Mouse (Mus musculus) intestine, embryonic 15.5 days (tissue): ENCODE data around the gene Zfp512. TPM values are rescaled to one million over a fixed set of nuclear protein-coding genes. Genes with fewer than 3 reads are reported as not detected.
A peak's percentile ranks its signal among the peaks of the same experiment; 100 is the strongest.
"Not testable (repeated sequence)": the region's sequence is repeated elsewhere in the genome, so short reads cannot be mapped to it uniquely, and the experiment has no call there.

ENCODE experiments used
- ATAC-seq: fragments of 200-750 bp; cut with Nextera tagmentation; 2 replicates; pipeline ENCODE4 v1.8.0; 2017; ENCODE audit warnings: moderate TSS enrichment, moderate library complexity
- H3K27ac ChIP-seq: fragments of 300-500 bp; sonication (generic); 2 replicates; pipeline ENCODE4 v1.5.1; 2015; ENCODE audit warnings: mild to moderate bottlenecking, inconsistent platforms
- H3K27me3 ChIP-seq: fragments of 300-500 bp; sonication (generic); replicated peaks from 2 replicates; pipeline ENCODE4 v1.6.1; 2015; ENCODE audit warnings: inconsistent platforms
- H3K36me3 ChIP-seq: fragments of 300-500 bp; sonication (generic); 2 replicates; pipeline ENCODE4 v1.6.1; 2015; ENCODE audit warnings: inconsistent platforms
- H3K4me1 ChIP-seq: fragments of 300-500 bp; sonication (generic); replicated peaks from 2 replicates; pipeline ENCODE4 v1.6.1; 2015; ENCODE audit warnings: inconsistent platforms
- H3K4me2 ChIP-seq: fragments of 300-500 bp; sonication (generic); replicated peaks from 2 replicates; pipeline ENCODE4 v1.6.1; 2015; ENCODE audit warnings: mild to moderate bottlenecking, inconsistent platforms
- H3K4me3 ChIP-seq: fragments of 300-500 bp; sonication (generic); replicated peaks from 2 replicates; pipeline ENCODE4 v1.5.1; 2015; ENCODE audit warnings: inconsistent platforms
- H3K9ac ChIP-seq: fragments of 300-500 bp; sonication (generic); 2 replicates; pipeline ENCODE4 v1.6.1; 2015; ENCODE audit warnings: inconsistent platforms
- H3K9me3 ChIP-seq: fragments of 300-500 bp; sonication (generic); 2 replicates; pipeline ENCODE4 v1.6.1; 2016; ENCODE audit warnings: inconsistent platforms
- WGBS: fragments of 180-500 bp; shearing (Covaris S2); methylation state at CpG from one replicate; pipeline ENCODE4 v1.1.7; 2015; 5-methylcytosine and 5-hydroxymethylcytosine counted together
- polyA plus RNA-seq: library from polyadenylated mRNA; unstranded; fragments of >200 nt; fragmentation: Nextera tagmentation; extraction: Ambion mirVana; gene quantifications from 2 replicates; pipeline ENCODE4 v1.2.1, GENCODE M21; 2015

The Zfp512 gene
- polyA plus RNA-seq, 1 experiment from 2014 or later = 37.6 TPM

DNA sequence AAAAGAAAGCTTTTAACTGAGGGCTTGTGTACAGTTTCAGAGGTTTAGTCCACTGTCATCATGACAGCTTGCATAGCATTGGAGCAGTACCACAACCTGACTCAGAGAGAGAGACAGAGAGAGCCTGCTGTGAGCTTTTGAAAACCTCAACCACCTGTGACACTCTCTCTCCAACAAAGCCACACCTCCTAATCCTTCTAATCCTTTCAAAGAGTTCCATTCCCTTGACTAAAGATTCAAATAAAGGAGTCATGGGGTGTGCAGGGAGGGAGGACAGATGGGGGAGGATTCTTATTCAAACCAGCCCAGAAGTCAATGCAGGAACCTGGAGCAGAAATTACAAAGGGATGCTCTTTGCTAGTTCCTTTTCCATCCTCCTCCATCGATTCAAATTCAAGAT lies 39.8 kb downstream of the Zfp512 start:
- Histone ChIP-seq H3K4me1 (peaks cover 5% of the 10 kb centered on the region; the same call in 1 of the 2 replicates), H3K36me3 (peaks cover 2% of the 10 kb centered on the region; the same call in 1 of the 2 replicates), H3K27ac (no peak overlapping the region), H3K27me3 (no peaks in the 10 kb centered on the region), H3K4me2 (no peak overlapping the region), H3K9ac (no peak overlapping the region), H3K9me3 (no peaks in the 10 kb centered on the region), H3K4me3 (no peak overlapping the region)
- ATAC-seq = no peak
- 75% methylated on average over 1 of the region's 1 CpGs for WGBS

- Histone ChIP-seq H3K4me2 (peak within 1 kb of the TSS; percentile 75), H3K4me3 (peak within 1 kb of the TSS; percentile 62), H3K9me3 (no peaks in the 10 kb centered on the region), H3K4me1 (peaks cover 5% of the 10 kb centered on the region; the same call in 1 of the 2 replicates), H3K9ac (peak within 1 kb of the TSS; percentile 67), H3K27me3 (no peaks in the 10 kb centered on the region), H3K27ac (no peak within 1 kb of the TSS), H3K36me3 (peaks cover 15% of the 10 kb centered on the region)
- peak; percentile 100 for ATAC-seq
- under 1% methylated on average over 49 of the region's 49 CpGs for WGBS
Measured at GRCm38 (mm10) chr5:31494513-31495297, 42.5 kb downstream of the Zfp512 start, which contains the start of gene Gpn1. Gene Gpn1 (plus strand): TSS chr5:31494741.

DNA sequence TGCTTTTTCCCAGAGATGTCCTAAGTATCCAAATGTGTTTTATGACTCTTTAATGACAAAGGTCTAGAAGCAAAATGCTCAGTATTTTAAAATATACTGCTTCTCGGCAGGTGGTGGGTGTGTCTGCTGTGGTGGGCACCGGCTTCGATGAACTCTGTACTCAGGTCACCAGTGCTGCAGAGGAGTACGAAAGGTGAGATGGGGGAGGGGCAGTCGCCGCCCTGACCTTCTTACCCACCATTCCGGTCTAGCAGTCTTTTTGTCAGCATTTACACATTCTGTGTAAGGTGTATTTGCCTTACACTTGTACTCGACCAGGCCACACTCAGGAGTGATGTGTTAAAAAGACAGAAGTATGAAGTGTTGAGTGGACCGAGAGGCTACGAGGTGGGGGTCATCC lies 52.6 kb downstream of the Zfp512 start:
- no peaks in the 10 kb centered on the region for H3K9me3 ChIP-seq
- no peak overlapping the region for H3K9ac ChIP-seq
- H3K4me3 ChIP-seq = no peak overlapping the region
- peaks cover 38% of the 10 kb centered on the region for H3K36me3 ChIP-seq
- WGBS = 80% methylated on average over 10 of the region's 10 CpGs
- H3K4me2 ChIP-seq = no peak overlapping the region
- H3K27me3 ChIP-seq = no peaks in the 10 kb centered on the region
- no peaks in the 10 kb centered on the region for H3K4me1 ChIP-seq
- H3K27ac ChIP-seq = no peak overlapping the region
- no peak for ATAC-seq

GRCm38 (mm10) chr5:31512481-31512880 lies 60.2 kb downstream of the Zfp512 start:
- H3K27ac ChIP-seq = no peak overlapping the region
- 81% methylated on average over 1 of the region's 1 CpGs for WGBS
- no peak overlapping the region for H3K9ac ChIP-seq
- no peak overlapping the region for H3K4me2 ChIP-seq
- ATAC-seq = no peak
- no peaks in the 10 kb centered on the region for H3K27me3 ChIP-seq
- no peaks in the 10 kb centered on the region for H3K4me1 ChIP-seq
- H3K9me3 ChIP-seq = no peaks in the 10 kb centered on the region
- no peak overlapping the region for H3K4me3 ChIP-seq
- peaks cover 22% of the 10 kb centered on the region for H3K36me3 ChIP-seq

DNA sequence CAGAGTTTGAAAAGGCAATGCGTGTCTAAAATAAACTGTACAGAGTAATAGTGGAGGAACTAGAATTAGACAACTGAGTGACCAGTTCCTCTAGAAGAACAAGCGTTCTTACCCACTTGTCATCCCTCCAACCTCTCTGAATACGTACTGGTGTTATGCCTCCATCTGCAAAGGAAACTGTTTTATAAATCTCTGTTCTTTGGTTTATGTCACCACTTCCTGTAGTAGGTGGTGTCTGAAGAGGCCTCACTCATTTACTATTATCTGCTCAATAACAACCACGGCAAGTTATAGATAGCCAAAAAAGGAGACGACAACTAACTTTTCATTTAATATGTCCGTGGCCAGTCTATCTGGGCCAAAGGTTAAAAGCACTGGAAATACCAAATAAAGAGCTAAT lies 68.3 kb downstream of the Zfp512 start:
- H3K4me1 ChIP-seq = peaks cover 2% of the 10 kb centered on the region; the same call in 1 of the 2 replicates
- H3K9me3 ChIP-seq = no peaks in the 10 kb centered on the region
- H3K4me3 ChIP-seq = no peak overlapping the region
- no peaks in the 10 kb centered on the region for H3K27me3 ChIP-seq
- no peak for ATAC-seq
- H3K36me3 ChIP-seq = peaks cover 30% of the 10 kb centered on the region
- H3K4me2 ChIP-seq = no peak overlapping the region
- no peak overlapping the region for H3K27ac ChIP-seq
- WGBS = 85% methylated on average over 6 of the region's 6 CpGs
- no peak overlapping the region for H3K9ac ChIP-seq

DNA sequence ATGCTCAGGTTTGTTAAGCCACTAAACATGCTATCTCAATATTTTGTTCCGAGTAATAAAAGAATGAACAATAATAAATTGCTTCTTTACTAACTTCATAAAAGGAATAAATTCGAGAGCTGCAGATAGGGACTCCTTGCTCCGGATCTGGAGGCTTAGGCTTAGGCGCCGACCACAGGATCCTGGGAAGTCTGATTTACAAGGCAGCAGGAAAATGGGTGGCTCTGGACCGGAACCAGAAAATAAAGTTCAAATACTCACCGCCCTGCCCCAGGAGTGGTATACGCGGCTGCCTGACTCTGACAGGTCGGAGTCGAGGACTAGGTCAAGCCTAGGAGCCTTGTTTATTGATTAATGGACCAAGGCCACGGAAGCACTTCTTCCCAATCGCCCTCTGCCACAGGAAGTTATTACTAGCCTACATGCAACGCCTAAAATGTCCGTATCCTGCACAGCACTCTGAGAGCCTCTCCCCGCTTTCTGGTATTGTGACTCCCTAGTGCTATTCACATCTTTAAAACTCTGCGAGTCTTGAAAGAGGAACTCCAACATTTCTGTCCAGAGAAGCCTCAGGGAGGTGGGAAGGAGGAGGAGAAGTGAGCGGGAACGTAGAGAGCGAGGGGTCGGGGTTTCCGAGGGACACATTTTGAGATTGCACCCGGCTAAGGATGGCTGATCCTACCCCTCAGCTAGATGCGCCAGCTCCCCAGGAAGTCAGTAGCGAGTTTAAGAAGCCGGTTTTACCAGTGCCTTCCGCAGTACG lies 74.3 kb downstream of the Zfp512 start, which contains the start of gene Slc4a1ap:
Gene Slc4a1ap (plus strand): TSS at position 642 of the 763 bp plus-strand sequence.
- Histone ChIP-seq H3K4me3 (peak within 1 kb of the TSS; percentile 96), H3K4me2 (peak within 1 kb of the TSS; percentile 91), H3K4me1 (peaks cover 9% of the 10 kb centered on the region; the same call in 1 of the 2 replicates), H3K9ac (peak within 1 kb of the TSS; percentile 93), H3K9me3 (no peaks in the 10 kb centered on the region), H3K27me3 (no peaks in the 10 kb centered on the region), H3K27ac (peak within 1 kb of the TSS; percentile 88), H3K36me3 (peaks cover 9% of the 10 kb centered on the region)
- under 1% methylated on average over 28 of the region's 28 CpGs for WGBS
- ATAC-seq = peak; percentile 92

- H3K9me3 ChIP-seq = no peaks in the 10 kb centered on the region
- WGBS = 2% methylated on average over 40 of the region's 40 CpGs
- peak overlapping the region; percentile 93 for H3K9ac ChIP-seq
- H3K4me1 ChIP-seq = peaks cover 9% of the 10 kb centered on the region; the same call in 1 of the 2 replicates
- peak; percentile 58 for ATAC-seq
- no peaks in the 10 kb centered on the region for H3K27me3 ChIP-seq
- peaks cover 15% of the 10 kb centered on the region for H3K36me3 ChIP-seq
- H3K4me2 ChIP-seq = peak overlapping the region; percentile 91
- H3K4me3 ChIP-seq = peak overlapping the region; percentile 96
- peak overlapping the region; percentile 88 for H3K27ac ChIP-seq
Measured at GRCm38 (mm10) chr5:31527117-31527680, 75.0 kb downstream of the Zfp512 start.

DNA sequence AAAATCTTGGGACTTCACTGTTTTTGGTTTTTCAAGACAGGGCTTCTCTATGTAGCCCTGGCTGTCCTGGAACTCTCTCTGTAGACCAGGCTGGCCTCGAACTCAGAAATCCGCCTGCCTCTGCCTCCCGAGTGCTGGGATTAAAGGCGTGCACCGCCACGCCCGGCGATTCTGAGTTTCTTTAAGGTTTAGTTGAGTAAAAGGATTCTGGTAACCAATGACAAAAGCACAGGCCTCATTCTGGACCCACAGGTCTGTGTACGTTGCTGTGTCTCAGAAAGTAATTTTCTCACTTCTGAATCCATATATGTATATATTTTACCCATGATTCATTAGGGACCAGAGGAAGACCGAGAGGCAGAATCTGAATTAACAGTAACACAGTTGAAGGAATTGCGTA lies 75.5 kb downstream of the Zfp512 start, which contains the start of gene Supt7l:
Gene Supt7l (minus strand): TSS at position 101 of the 400 bp plus-strand sequence.
- not testable (repeated sequence) for ATAC-seq
- H3K9ac ChIP-seq = peak within 1 kb of the TSS; percentile 93
- peak within 1 kb of the TSS; percentile 91 for H3K4me2 ChIP-seq

DNA sequence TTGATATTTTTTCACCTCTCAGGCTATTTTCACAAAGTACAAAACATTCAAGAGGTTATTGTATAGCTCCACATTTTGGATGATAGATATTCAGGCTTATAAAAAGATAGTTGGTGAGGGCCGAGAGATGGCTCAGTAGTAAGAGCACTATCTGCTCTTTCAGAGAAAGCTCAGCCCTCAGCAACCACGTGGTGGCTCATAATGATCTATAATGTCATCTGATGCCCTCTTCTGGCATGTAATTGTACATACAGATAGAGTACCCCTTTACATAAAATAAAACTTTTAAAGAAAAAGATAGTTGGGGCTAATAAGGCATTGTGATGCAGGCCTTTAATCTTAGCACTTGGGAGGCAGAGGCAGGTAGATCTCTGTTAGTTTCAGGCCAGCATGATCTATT lies 76.3 kb downstream of the Zfp512 start:
- Histone ChIP-seq H3K4me3 (no peak overlapping the region), H3K9ac (no peak overlapping the region), H3K36me3 (peaks cover 20% of the 10 kb centered on the region), H3K27ac (no peak overlapping the region), H3K4me2 (no peak overlapping the region), H3K27me3 (no peaks in the 10 kb centered on the region), H3K9me3 (no peaks in the 10 kb centered on the region), H3K4me1 (peaks cover 9% of the 10 kb centered on the region; the same call in 1 of the 2 replicates)
- no peak for ATAC-seq
- WGBS = 49% methylated on average over 2 of the region's 2 CpGs

More for the DNA sequence above, 75.5 kb downstream of the Zfp512 start, which contains the start of gene Supt7l:
- Histone ChIP-seq H3K36me3 (peaks cover 17% of the 10 kb centered on the region), H3K4me3 (peak within 1 kb of the TSS; percentile 96), H3K27ac (peak within 1 kb of the TSS; percentile 88)
- H3K4me1 ChIP-seq, H3K9me3 ChIP-seq, H3K27me3 ChIP-seq: not testable (repeated sequence)
- WGBS = 74% methylated on average over 11 of the region's 11 CpGs

Other genes with a start within 250 kb of the Zfp512 start
- 124 and 132 TPM in 2 replicates for gene Ppm1g, start 231.7 kb upstream of the Zfp512 start, polyA plus RNA-seq
- 133 and 136 TPM in 2 replicates for gene Nrbp1, start 211.6 kb upstream of the Zfp512 start, polyA plus RNA-seq
- 0.33 TPM in 1 of 2 replicates, not detected in the other for gene Gm9970, start 211.2 kb upstream of the Zfp512 start, polyA plus RNA-seq
- 66.8 and 70.0 TPM in 2 replicates for gene Krtcap3, start 200.7 kb upstream of the Zfp512 start, polyA plus RNA-seq
- 20.1 and 21.4 TPM in 2 replicates for gene Ift172, start 161.3 kb upstream of the Zfp512 start, polyA plus RNA-seq
- 27.9 and 29.6 TPM in 2 replicates for gene Fndc4, start 156.4 kb upstream of the Zfp512 start, polyA plus RNA-seq
- 0.52 and 0.54 TPM in 2 replicates for gene Gckr, start 155.0 kb upstream of the Zfp512 start, polyA plus RNA-seq
- gene 4930548H24Rik, start 33.3 kb downstream of the Zfp512 start, polyA plus RNA-seq = not detected in 2 replicates
- gene Gpn1, start 42.3 kb downstream of the Zfp512 start, polyA plus RNA-seq = 47.9 and 54.5 TPM in 2 replicates
- gene Slc4a1ap, start 74.6 kb downstream of the Zfp512 start, polyA plus RNA-seq = 25.5 and 27.8 TPM in 2 replicates
- gene Supt7l, start 75.4 kb downstream of the Zfp512 start, polyA plus RNA-seq = 18.1 TPM in 2 replicates
- 321 and 322 TPM in 2 replicates for gene Mrpl33, start 144.5 kb downstream of the Zfp512 start, polyA plus RNA-seq
- 15.4 and 16.6 TPM in 2 replicates for gene Rbks, start 245.2 kb downstream of the Zfp512 start, polyA plus RNA-seq
- 70.9 and 78.7 TPM in 2 replicates for gene Babam2, start 245.3 kb downstream of the Zfp512 start, polyA plus RNA-seq